Mouse (Mus musculus): ENCODE measurements at regions not wholly inside any gene's neighbourhood (a gene's known extent, or its start where the extent isn't known, plus 50 kb on each side); places are given as distances from the start of the nearest gene placed in this dataset.

DNA sequence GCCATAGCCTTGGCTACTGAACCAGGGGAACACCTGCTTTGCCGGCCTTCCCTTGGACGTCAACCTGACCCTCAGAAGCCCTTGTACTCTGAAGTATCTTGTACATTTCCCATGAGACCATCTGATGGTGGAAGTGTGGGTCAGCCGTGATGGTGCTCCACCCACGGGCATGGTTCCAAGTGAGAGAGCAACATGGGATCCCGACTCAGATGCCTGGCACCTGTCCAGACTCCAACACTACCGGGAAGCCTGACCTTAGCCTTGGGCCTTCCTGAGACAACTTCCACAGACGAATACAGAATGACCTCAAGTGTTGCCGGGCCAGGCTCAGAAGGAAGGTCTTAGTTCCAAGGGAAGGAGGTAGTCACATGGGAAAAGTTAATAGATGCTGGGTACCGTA is 181.0 kb upstream of the Gli2 start:
- no peaks in the 10 kb centered on the region for H3K27me3 ChIP-seq (replicated peaks; ENCODE audit: control insufficient read depth, insufficient read depth, low read length)

DNA sequence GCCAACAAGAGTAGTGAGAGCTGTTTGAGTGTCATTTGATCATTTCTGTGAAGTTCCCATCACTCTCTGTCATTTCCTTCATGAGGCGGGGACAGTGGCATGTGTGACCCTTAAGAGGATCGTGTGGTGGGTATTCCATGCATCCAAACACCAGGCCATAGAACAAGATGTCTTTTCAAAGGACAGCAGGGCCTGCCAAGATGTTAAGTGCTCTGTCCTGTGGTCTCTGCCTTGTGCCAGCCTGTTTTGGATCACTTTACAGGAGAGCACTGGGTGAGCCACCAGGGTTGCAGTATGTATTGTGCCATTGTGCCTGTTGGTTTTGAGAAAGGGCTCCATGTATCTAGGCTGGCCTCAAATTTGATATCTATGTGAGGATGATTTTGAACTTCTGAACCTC is 173.6 kb upstream of the Gli2 start:
- no peaks in the 10 kb centered on the region for H3K27me3 ChIP-seq (replicated peaks; ENCODE audit: control insufficient read depth, insufficient read depth, low read length)
- no peak overlapping the region for H3K4me2 ChIP-seq (ENCODE audit: low read length)
- no peak for DNase-seq (ENCODE audit: low spot score)
- H3K36me3 ChIP-seq (ENCODE audit: control insufficient read depth, insufficient read depth, low read length), result no peaks in the 10 kb centered on the region
- no peak for ATAC-seq
- H3K4me1 ChIP-seq (ENCODE audit: control insufficient read depth, insufficient read depth, low read length), result no peaks in the 10 kb centered on the region
- no peak overlapping the region for H3K4me3 ChIP-seq (ENCODE audit: low read depth, low read length)
- H3K9me3 ChIP-seq (replicated peaks; ENCODE audit: control insufficient read depth, low read length), result no peaks in the 10 kb centered on the region
- WGBS, result 88% methylated on average over 2 of the region's 2 CpGs
- H3K9ac ChIP-seq (ENCODE audit: low read length), result no peak overlapping the region
- no peak overlapping the region for H3K27ac ChIP-seq (ENCODE audit: low read depth, low read length)

More for the DNA sequence above, 181.0 kb upstream of the Gli2 start:
- no peak for DNase-seq (ENCODE audit: low spot score)
- no peak for ATAC-seq
- no peaks in the 10 kb centered on the region for H3K36me3 ChIP-seq (ENCODE audit: control insufficient read depth, insufficient read depth, low read length)
- H3K4me2 ChIP-seq (ENCODE audit: low read length), result no peak overlapping the region
- H3K4me1 ChIP-seq (ENCODE audit: control insufficient read depth, insufficient read depth, low read length), result no peaks in the 10 kb centered on the region
- 86% methylated on average over 9 of the region's 9 CpGs for WGBS
- no peak overlapping the region for H3K4me3 ChIP-seq (ENCODE audit: low read depth, low read length)
- no peak overlapping the region for H3K9ac ChIP-seq (ENCODE audit: low read length)
- no peak overlapping the region for H3K27ac ChIP-seq (ENCODE audit: low read depth, low read length)
- H3K9me3 ChIP-seq (replicated peaks; ENCODE audit: control insufficient read depth, low read length), result peaks cover 5% of the 10 kb centered on the region; the same call in 1 of the 2 replicates

DNA sequence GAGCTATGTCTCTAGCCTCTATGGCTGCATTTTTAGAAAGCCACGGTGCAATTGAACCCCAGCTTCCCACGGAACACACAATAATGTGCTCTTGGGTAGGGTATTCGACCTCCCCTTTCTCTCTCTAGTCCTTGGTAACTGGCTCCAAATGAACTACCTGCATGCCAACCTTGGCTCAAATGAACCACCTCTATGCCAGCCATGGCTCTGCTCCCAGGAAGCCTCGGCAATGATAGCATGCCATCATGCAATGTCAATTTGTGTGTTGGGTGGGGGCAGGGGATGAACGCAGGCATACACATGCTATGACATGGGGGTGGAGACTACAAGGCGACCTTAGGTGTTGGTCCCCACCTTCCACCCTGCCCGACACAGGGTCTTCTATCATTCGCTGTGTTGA is 170.5 kb upstream of the Gli2 start:
- Histone ChIP-seq H3K9me3 (replicated peaks; ENCODE audit: control insufficient read depth, low read length) (no peaks in the 10 kb centered on the region), H3K4me1 (ENCODE audit: control insufficient read depth, insufficient read depth, low read length) (no peaks in the 10 kb centered on the region), H3K4me2 (ENCODE audit: low read length) (no peak overlapping the region), H3K4me3 (ENCODE audit: low read depth, low read length) (no peak overlapping the region), H3K9ac (ENCODE audit: low read length) (no peak overlapping the region), H3K27ac (ENCODE audit: low read depth, low read length) (no peak overlapping the region), H3K27me3 (replicated peaks; ENCODE audit: control insufficient read depth, insufficient read depth, low read length) (no peaks in the 10 kb centered on the region), H3K36me3 (ENCODE audit: control insufficient read depth, insufficient read depth, low read length) (no peaks in the 10 kb centered on the region)
- WGBS, result 84% methylated on average over 8 of the region's 8 CpGs
- ATAC-seq, result no peak
- no peak for DNase-seq (ENCODE audit: low spot score)

DNA sequence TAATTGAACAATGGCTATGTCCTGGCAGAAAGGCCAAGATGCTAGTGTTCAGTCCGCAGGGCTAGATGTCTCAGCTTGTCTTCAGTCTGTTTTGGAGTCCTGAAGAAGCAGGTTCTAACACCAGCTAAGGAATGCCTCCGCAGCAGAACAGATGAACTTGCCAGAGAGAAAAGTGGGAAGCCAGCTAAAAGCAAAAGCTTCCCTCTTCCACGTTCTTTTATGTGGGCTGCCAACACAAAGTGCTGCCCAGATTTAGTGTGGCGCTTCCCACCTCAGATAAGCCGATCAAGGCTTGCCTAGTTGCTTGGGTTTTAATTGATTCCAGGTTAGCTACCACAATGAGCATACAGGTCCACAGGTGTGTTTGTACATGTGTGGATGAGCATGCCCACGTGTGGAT is 168.5 kb upstream of the Gli2 start:
- Histone ChIP-seq H3K9me3 (replicated peaks; ENCODE audit: control insufficient read depth, low read length) (no peaks in the 10 kb centered on the region), H3K27ac (ENCODE audit: low read depth, low read length) (no peak overlapping the region), H3K4me3 (ENCODE audit: low read depth, low read length) (no peak overlapping the region), H3K4me2 (ENCODE audit: low read length) (no peak overlapping the region), H3K9ac (ENCODE audit: low read length) (no peak overlapping the region), H3K27me3 (replicated peaks; ENCODE audit: control insufficient read depth, insufficient read depth, low read length) (no peaks in the 10 kb centered on the region), H3K36me3 (ENCODE audit: control insufficient read depth, insufficient read depth, low read length) (no peaks in the 10 kb centered on the region), H3K4me1 (ENCODE audit: control insufficient read depth, insufficient read depth, low read length) (no peaks in the 10 kb centered on the region)
- ATAC-seq (no peak), DNase-seq (ENCODE audit: low spot score) (no peak)
- 85% methylated on average over 6 of the region's 6 CpGs for WGBS

DNA sequence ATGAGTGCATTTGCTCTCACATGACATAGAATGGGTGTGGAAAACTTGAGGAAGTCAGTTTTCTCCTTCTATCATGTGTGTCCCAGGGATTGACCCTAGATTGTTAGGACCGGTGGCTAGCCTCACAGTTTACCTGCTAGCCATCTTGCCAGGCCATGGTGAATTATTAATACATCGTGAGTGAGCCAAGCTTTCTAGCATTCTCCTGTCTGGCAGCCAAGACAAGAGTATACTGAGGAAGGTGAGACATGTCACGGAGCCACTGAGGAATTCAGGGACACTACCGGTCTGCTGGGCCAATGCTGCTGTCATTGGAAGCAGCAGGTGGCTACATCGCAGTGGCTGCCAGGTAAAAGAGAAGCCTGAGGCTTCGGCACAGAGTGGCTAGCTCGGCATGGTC is 167.6 kb upstream of the Gli2 start:
- 91% methylated on average over 7 of the region's 7 CpGs for WGBS
- Histone ChIP-seq H3K4me1 (ENCODE audit: control insufficient read depth, insufficient read depth, low read length) (no peaks in the 10 kb centered on the region), H3K4me2 (ENCODE audit: low read length) (no peak overlapping the region), H3K27ac (ENCODE audit: low read depth, low read length) (no peak overlapping the region), H3K9ac (ENCODE audit: low read length) (no peak overlapping the region), H3K9me3 (replicated peaks; ENCODE audit: control insufficient read depth, low read length) (no peaks in the 10 kb centered on the region), H3K27me3 (replicated peaks; ENCODE audit: control insufficient read depth, insufficient read depth, low read length) (no peaks in the 10 kb centered on the region), H3K36me3 (ENCODE audit: control insufficient read depth, insufficient read depth, low read length) (no peaks in the 10 kb centered on the region), H3K4me3 (ENCODE audit: low read depth, low read length) (no peak overlapping the region)
- DNase-seq (ENCODE audit: low spot score) (no peak), ATAC-seq (no peak)

DNA sequence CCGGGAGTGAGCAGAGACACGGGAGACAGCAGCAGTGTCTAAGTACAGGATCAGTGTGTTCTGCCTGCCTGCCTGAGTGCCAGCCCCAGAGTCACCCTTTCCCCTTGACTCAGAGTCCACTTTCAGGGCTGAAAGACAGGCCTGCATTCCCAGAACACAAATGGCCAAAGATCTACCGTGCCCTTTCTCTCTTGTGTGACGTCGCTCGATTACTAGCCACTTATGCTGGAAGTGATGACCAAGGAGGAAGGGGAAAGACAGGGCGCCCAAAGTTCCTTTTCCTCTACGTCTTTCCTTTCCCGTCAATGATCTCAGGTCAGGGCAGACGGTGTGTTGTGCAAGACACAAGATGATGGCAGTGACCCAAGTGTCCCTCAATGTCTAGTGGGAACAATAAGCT is 166.4 kb upstream of the Gli2 start:
- Histone ChIP-seq H3K27ac (ENCODE audit: low read depth, low read length) (no peak overlapping the region), H3K9ac (ENCODE audit: low read length) (no peak overlapping the region), H3K36me3 (ENCODE audit: control insufficient read depth, insufficient read depth, low read length) (no peaks in the 10 kb centered on the region), H3K9me3 (replicated peaks; ENCODE audit: control insufficient read depth, low read length) (no peaks in the 10 kb centered on the region), H3K4me1 (ENCODE audit: control insufficient read depth, insufficient read depth, low read length) (no peaks in the 10 kb centered on the region), H3K27me3 (replicated peaks; ENCODE audit: control insufficient read depth, insufficient read depth, low read length) (no peaks in the 10 kb centered on the region), H3K4me2 (ENCODE audit: low read length) (no peak overlapping the region), H3K4me3 (ENCODE audit: low read depth, low read length) (no peak overlapping the region)
- ATAC-seq (no peak), DNase-seq (ENCODE audit: low spot score) (no peak)
- WGBS, result 79% methylated on average over 10 of the region's 10 CpGs

DNA sequence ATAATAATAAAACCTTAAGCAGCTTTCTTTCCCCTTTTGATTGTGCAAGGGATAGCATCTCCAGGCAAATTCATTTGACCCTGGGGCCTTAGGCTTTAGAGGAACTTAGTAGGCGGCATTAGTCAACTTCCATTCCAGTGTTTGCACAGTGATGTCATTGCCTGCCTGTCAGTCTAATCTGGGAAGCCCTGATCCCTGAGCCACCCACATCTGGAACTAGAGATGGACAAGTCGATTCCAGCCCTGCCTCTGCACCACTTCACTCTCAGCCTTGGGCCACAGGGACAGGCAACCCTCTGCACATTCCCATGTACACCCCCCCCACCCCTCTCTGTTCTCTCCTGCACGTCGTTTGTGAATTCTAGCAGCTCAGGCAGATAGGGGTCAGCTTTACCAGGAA is 164.0 kb upstream of the Gli2 start:
- DNase-seq (ENCODE audit: low spot score) (no peak), ATAC-seq (no peak)
- WGBS, result 60% methylated on average over 4 of the region's 4 CpGs
- Histone ChIP-seq H3K36me3 (ENCODE audit: control insufficient read depth, insufficient read depth, low read length) (no peaks in the 10 kb centered on the region), H3K4me2 (ENCODE audit: low read length) (no peak overlapping the region), H3K9ac (ENCODE audit: low read length) (no peak overlapping the region), H3K9me3 (replicated peaks; ENCODE audit: control insufficient read depth, low read length) (no peaks in the 10 kb centered on the region), H3K27ac (ENCODE audit: low read depth, low read length) (no peak overlapping the region), H3K4me1 (ENCODE audit: control insufficient read depth, insufficient read depth, low read length) (no peaks in the 10 kb centered on the region), H3K27me3 (replicated peaks; ENCODE audit: control insufficient read depth, insufficient read depth, low read length) (no peaks in the 10 kb centered on the region), H3K4me3 (ENCODE audit: low read depth, low read length) (no peak overlapping the region)

DNA sequence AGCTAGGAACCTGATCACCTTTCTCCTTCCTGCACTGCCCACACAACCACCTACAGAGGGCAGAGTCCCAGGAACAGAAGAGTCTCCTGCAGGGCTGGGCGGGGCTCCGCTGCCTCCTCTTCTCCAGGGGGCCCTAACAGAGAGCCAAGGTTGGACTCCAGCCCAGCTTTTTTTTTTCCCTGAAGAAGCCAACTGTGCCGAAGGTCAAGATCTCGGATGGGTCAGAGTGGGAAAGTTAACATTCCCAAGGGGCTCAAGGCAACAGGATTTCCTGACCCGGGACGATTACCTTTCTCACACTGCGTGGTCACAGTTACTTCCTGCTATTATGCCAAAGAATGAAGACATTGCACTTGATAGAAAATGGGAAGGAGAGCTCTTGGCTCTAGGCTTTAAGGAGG is 156.2 kb upstream of the Gli2 start:
- Histone ChIP-seq H3K27me3 (replicated peaks; ENCODE audit: control insufficient read depth, insufficient read depth, low read length) (no peaks in the 10 kb centered on the region), H3K27ac (ENCODE audit: low read depth, low read length) (no peak overlapping the region), H3K4me3 (ENCODE audit: low read depth, low read length) (no peak overlapping the region), H3K9ac (ENCODE audit: low read length) (no peak overlapping the region), H3K4me2 (ENCODE audit: low read length) (no peak overlapping the region), H3K4me1 (ENCODE audit: control insufficient read depth, insufficient read depth, low read length) (no peaks in the 10 kb centered on the region), H3K9me3 (replicated peaks; ENCODE audit: control insufficient read depth, low read length) (no peaks in the 10 kb centered on the region), H3K36me3 (ENCODE audit: control insufficient read depth, insufficient read depth, low read length) (no peaks in the 10 kb centered on the region)
- WGBS, result 58% methylated on average over 7 of the region's 7 CpGs
- no peak for DNase-seq (ENCODE audit: low spot score)
- no peak for ATAC-seq

DNA sequence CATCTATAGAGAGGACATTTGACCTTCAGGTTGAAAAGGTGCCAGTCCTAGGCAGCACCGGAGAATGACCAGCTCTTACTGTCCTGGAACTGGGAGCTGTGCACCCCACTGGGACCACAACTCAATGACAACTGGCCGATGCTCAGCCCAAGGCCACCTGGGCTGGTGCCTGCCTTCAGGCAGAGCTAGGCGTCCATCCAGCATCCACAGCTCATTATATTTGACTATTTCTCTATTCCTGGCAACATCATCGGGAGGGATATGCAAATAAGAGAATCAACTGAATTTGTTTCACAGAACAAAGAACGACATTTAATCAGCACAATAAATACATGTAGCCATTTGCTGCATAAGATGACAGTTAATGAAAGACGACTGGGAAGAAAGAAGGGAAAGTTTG is 149.0 kb upstream of the Gli2 start:
- WGBS, result 43% methylated on average over 6 of the region's 6 CpGs
- Histone ChIP-seq H3K4me2 (ENCODE audit: low read length) (no peak overlapping the region), H3K4me1 (ENCODE audit: control insufficient read depth, insufficient read depth, low read length) (no peaks in the 10 kb centered on the region; the same call in 1 of the 2 replicates), H3K4me3 (ENCODE audit: low read depth, low read length) (no peak overlapping the region), H3K9me3 (replicated peaks; ENCODE audit: control insufficient read depth, low read length) (no peaks in the 10 kb centered on the region), H3K36me3 (ENCODE audit: control insufficient read depth, insufficient read depth, low read length) (no peaks in the 10 kb centered on the region), H3K9ac (ENCODE audit: low read length) (no peak overlapping the region), H3K27me3 (replicated peaks; ENCODE audit: control insufficient read depth, insufficient read depth, low read length) (no peaks in the 10 kb centered on the region), H3K27ac (ENCODE audit: low read depth, low read length) (no peak overlapping the region)
- DNase-seq (ENCODE audit: low spot score), result peak; percentile 80
- ATAC-seq, result peak; percentile 70; the same call in 1 of the 2 replicates

DNA sequence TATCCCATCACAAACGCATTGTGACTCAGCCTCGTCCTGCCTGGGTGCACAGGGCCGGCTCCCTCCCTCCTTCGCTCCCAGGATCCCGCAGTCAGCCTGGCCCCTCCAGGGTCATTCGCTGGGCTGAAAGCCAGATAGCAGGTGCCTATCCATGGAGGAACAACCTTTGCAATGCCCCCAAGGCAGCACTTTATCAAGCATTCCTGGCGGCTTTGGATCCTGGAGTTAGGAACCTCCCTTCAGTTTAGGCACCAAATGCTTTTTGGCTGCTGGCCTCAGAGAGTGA is 143.9 kb upstream of the Gli2 start:
- H3K9ac ChIP-seq (ENCODE audit: low read length), result no peak overlapping the region
- H3K27me3 ChIP-seq (replicated peaks; ENCODE audit: control insufficient read depth, insufficient read depth, low read length), result no peaks in the 10 kb centered on the region
- DNase-seq (ENCODE audit: low spot score) (no peak), ATAC-seq (no peak)
- H3K27ac ChIP-seq (ENCODE audit: low read depth, low read length), result no peak overlapping the region
- H3K4me3 ChIP-seq (ENCODE audit: low read depth, low read length), result no peak overlapping the region
- H3K36me3 ChIP-seq (ENCODE audit: control insufficient read depth, insufficient read depth, low read length), result no peaks in the 10 kb centered on the region
- no peaks in the 10 kb centered on the region for H3K9me3 ChIP-seq (replicated peaks; ENCODE audit: control insufficient read depth, low read length)
- no peak overlapping the region for H3K4me2 ChIP-seq (ENCODE audit: low read length)
- 59% methylated on average over 7 of the region's 7 CpGs for WGBS
- peaks cover 2% of the 10 kb centered on the region; the same call in 1 of the 2 replicates for H3K4me1 ChIP-seq (ENCODE audit: control insufficient read depth, insufficient read depth, low read length)
